Mouse (Mus musculus) liver, postnatal 0 days (tissue): ENCODE measurements around the gene Unc119. TPM values are rescaled to one million over a fixed set of nuclear protein-coding genes. Genes with fewer than 3 reads are reported as not detected.

Experiments used
- ATAC-seq: fragments of 200-750 bp; cut with Nextera tagmentation; 2 replicates; pipeline ENCODE4 v1.8.0; 2017; ENCODE audit warnings: mild to moderate bottlenecking, moderate library complexity
- DNase-seq: peaks from one replicate; pipeline ENCODE4 v3.0.0-alpha.2; 2016
- H3K27ac ChIP-seq: fragments of 300-500 bp; sonication (generic); 2 replicates; pipeline ENCODE4 v1.5.1; 2014; ENCODE audit warnings: antibody characterized with exemption, moderate library complexity, mild to moderate bottlenecking, low read depth
- H3K27me3 ChIP-seq: fragments of 300-500 bp; sonication (generic); 2 replicates; pipeline ENCODE4 v1.6.1; 2014; ENCODE audit warnings: low read length, control low read depth, mixed read lengths; ENCODE audit not compliant: insufficient read depth
- H3K36me3 ChIP-seq: fragments of 300-500 bp; sonication (generic); replicated peaks from 2 replicates; pipeline ENCODE4 v1.6.1; 2014; ENCODE audit warnings: mild to moderate bottlenecking, control low read depth, low read length, moderate library complexity, mixed read lengths; ENCODE audit not compliant: insufficient read depth
- H3K4me1 ChIP-seq: fragments of 300-500 bp; sonication (generic); 2 replicates; pipeline ENCODE4 v1.6.1; 2014; ENCODE audit warnings: antibody characterized with exemption, mild to moderate bottlenecking, control low read depth; ENCODE audit not compliant: insufficient read depth
- H3K4me2 ChIP-seq: fragments of 300-500 bp; sonication (generic); 2 replicates; pipeline ENCODE4 v1.6.1; 2014; ENCODE audit warnings: low read depth, mild to moderate bottlenecking, low read length, moderate library complexity, mixed read lengths
- H3K4me3 ChIP-seq: fragments of 300-500 bp; sonication (generic); 2 replicates; pipeline ENCODE4 v1.5.1; 2014; ENCODE audit warnings: low read depth, low read length
- H3K9ac ChIP-seq: fragments of 300-500 bp; sonication (generic); replicated peaks from 2 replicates; pipeline ENCODE4 v1.6.1; 2014; ENCODE audit warnings: mild to moderate bottlenecking, moderate library complexity
- H3K9me3 ChIP-seq: fragments of 300-500 bp; sonication (generic); 2 replicates; pipeline ENCODE4 v1.6.1; 2016; ENCODE audit warnings: mild to moderate bottlenecking, control low read depth, low read length, mixed read lengths
- CTCF ChIP-seq: sonication (generic); IDR thresholded peaks from 2 replicates; pipeline ENCODE4 v1.5.1; 2016; ENCODE audit warnings: antibody characterized with exemption, low read depth
- EP300 ChIP-seq: IDR thresholded peaks from 2 replicates; pipeline ENCODE4 v1.6.1; 2016; ENCODE audit warnings: antibody characterized with exemption, low read depth, mild to moderate bottlenecking
- WGBS: fragments of 180-500 bp; shearing (Covaris S2); extraction: QIAGEN DNeasy Blood & Tissue Kit; methylation state at CpG from one replicate; pipeline ENCODE4 v1.1.7; 2014; ENCODE audit not compliant: insufficient replicate concordance; 5-methylcytosine and 5-hydroxymethylcytosine counted together
- polyA plus RNA-seq: library from polyadenylated mRNA; unstranded; fragments of >200 nt; fragmentation: Nextera tagmentation; extraction: Ambion mirVana; gene quantifications from 2 replicates; pipeline ENCODE4 v1.2.1, GENCODE M21; 2015

Unc119 gene
- polyA plus RNA-seq, 1 experiment from 2014 or later, result 63.7 TPM

DNA sequence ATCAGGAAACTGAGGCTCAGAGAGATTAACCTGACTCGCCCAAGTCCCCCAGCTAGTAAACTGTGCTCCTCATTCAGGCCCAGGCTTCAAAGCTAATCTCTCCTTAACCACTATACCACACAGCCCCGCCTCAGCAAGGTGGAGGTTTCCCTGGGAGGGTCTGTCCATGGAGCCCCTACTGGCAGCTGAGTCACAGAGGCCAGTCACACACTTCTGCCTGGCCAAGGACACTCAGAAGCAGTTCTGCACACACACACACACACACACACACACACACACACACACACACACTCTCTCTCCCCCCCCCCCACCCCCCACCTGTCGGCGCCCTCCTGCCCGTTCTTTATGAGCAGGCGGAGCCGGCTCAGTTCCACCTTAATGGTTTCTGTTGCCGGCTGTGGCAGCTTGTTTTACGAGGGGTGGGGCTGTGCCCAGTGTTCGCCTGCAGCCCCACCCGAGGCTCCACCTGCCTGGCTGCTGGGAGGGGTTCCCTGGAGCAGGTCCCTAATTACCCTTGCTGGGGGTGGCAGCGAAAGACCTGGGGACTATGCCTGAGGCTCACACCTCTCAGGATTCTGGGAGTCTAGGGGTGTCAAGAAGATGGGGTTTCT, 34.4 kb downstream of the Unc119 start:
- Histone ChIP-seq H3K27me3 (0 out of 2 replicates have a peak, but pooled peaks cover 5% of the 10 kb centered on the region), H3K36me3 (no peaks in the 10 kb centered on the region), H3K9ac (no peak overlapping the region), H3K4me2 (no peak overlapping the region), H3K27ac (no peak overlapping the region), H3K4me3 (no peak overlapping the region), H3K4me1 (peaks cover 3% of the 10 kb centered on the region), H3K9me3 (no peaks in the 10 kb centered on the region)
- no peak for ATAC-seq
- TF ChIP-seq EP300, result no peak
- no peak for TF ChIP-seq CTCF
- no peak for DNase-seq
- WGBS, result 40% methylated on average over 11 of the region's 12 CpGs

- no peaks in the 10 kb centered on the region for H3K36me3 ChIP-seq
- WGBS, result 70% methylated on average over 4 of the region's 4 CpGs
- no peak overlapping the region for H3K9ac ChIP-seq
- H3K4me3 ChIP-seq, result no peak overlapping the region
- no peaks in the 10 kb centered on the region; the same call in 1 of the 2 replicates for H3K4me1 ChIP-seq
- ATAC-seq, result no peak
- TF ChIP-seq CTCF, result no peak
- no peak for TF ChIP-seq EP300
- no peak overlapping the region for H3K27ac ChIP-seq
- H3K27me3 ChIP-seq, result 0 out of 2 replicates have a peak, but pooled peaks cover 5% of the 10 kb centered on the region
- no peak for DNase-seq
- no peak overlapping the region for H3K4me2 ChIP-seq
- no peaks in the 10 kb centered on the region for H3K9me3 ChIP-seq
These were observed 37.1 kb downstream of the Unc119 start for GRCm38 (mm10) chr11:78380351-78380750.

DNA sequence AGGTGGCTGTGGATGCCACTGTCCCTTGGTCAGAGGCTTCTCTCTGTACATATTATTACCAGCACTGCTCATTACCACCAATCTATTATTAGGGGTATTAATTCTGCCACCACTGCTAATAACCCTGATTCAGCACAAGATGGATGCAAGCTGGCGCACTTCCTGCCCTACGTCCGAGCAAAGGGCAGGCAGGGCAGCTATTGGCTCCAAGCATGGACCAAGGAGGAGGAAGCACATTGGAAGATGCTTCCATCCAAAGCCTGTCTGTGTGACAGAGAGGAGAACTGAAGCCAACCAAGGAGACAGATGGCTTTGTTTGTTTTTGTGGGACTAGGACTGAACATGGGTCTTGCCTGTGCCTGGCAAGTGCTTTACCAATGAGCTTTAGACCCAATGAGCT, 37.7 kb downstream of the Unc119 start:
- TF ChIP-seq CTCF (no peak), EP300 (no peak)
- Histone ChIP-seq H3K9ac (no peak overlapping the region), H3K4me3 (no peak overlapping the region), H3K9me3 (no peaks in the 10 kb centered on the region), H3K27ac (no peak overlapping the region), H3K4me2 (no peak overlapping the region), H3K36me3 (no peaks in the 10 kb centered on the region), H3K27me3 (0 out of 2 replicates have a peak, but pooled peaks cover 5% of the 10 kb centered on the region), H3K4me1 (no peaks in the 10 kb centered on the region; the same call in 1 of the 2 replicates)
- ATAC-seq, result no peak
- no peak for DNase-seq
- 75% methylated on average over 3 of the region's 3 CpGs for WGBS

DNA sequence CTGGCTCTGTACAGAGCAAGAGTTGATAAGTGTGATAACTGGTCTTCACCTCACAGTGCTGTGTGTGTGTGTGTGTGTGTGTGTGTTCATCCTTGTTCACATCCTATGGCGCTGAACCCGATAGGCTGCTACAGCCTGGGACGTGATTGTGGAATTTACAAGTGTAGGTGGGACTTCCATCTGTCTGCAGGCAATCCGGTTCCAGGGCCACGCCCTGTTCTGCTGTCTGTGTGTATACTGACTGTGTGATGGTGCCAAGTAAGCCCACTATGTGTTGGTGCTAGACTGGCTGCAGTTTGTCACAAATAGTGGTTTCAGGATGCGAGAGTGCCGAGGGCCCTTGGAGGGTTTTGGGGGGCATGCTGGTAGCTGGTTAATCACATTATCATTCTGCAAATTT, 39.0 kb downstream of the Unc119 start:
- H3K27ac ChIP-seq, result no peak overlapping the region
- no peak overlapping the region for H3K4me3 ChIP-seq
- H3K36me3 ChIP-seq, result no peaks in the 10 kb centered on the region
- no peak for DNase-seq
- no peaks in the 10 kb centered on the region for H3K9me3 ChIP-seq
- H3K9ac ChIP-seq, result no peak overlapping the region
- H3K27me3 ChIP-seq, result 0 out of 2 replicates have a peak, but pooled peaks cover 5% of the 10 kb centered on the region
- TF ChIP-seq EP300, result no peak
- TF ChIP-seq CTCF, result no peak
- H3K4me1 ChIP-seq, result no peaks in the 10 kb centered on the region
- no peak overlapping the region for H3K4me2 ChIP-seq
- WGBS, result 80% methylated on average over 7 of the region's 7 CpGs
- ATAC-seq, result no peak

DNA sequence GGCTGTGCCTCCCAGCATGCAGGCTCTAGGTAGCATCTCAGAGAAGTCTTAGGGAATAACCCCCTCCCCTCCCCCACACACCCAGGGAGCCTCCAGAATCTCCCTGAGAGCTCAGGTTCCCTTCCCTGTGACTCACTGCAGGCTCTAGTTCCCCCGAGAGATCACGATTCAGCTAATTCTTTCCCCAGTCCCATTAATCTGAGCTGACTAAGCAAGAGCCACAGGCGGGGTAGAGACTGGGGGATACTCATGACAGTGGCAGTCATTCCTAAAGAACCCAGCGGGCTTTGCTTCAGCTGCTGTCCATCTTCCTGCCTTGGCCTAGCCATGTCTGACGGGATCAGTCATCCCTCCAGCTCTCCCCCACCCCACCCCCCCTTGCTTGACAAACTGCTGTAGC, 39.4 kb downstream of the Unc119 start:
- 0 out of 2 replicates have a peak, but pooled peaks cover 5% of the 10 kb centered on the region for H3K27me3 ChIP-seq
- no peak overlapping the region for H3K4me3 ChIP-seq
- WGBS, result 61% methylated on average over 5 of the region's 5 CpGs
- no peak overlapping the region for H3K9ac ChIP-seq
- H3K36me3 ChIP-seq, result no peaks in the 10 kb centered on the region
- no peak overlapping the region for H3K4me2 ChIP-seq
- H3K27ac ChIP-seq, result no peak overlapping the region
- DNase-seq (no peak), ATAC-seq (no peak)
- no peak for TF ChIP-seq EP300
- TF ChIP-seq CTCF, result no peak
- H3K4me1 ChIP-seq, result no peaks in the 10 kb centered on the region
- no peaks in the 10 kb centered on the region for H3K9me3 ChIP-seq

DNA sequence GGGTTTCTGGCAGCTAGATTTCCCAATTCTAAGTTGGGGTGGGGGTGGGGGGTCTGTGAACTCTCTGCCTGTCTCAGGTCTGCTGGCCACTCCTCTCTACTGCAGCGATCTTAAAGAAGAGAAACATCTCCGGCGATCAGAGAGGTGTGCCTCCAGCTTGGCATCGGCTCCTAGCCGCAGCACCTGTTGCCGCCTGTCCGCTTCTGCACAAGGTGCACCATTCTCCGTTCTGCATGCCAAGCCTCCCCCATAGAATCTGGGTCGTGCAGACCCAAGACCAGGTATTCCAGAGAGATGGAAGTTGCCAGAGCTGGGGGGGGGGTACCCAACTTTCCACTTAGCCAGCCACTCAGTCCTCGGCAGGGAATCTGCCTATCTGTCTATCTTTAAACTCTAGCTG, 42.5 kb downstream of the Unc119 start:
- Histone ChIP-seq H3K27ac (no peak overlapping the region), H3K4me3 (no peak overlapping the region), H3K4me1 (no peaks in the 10 kb centered on the region), H3K9ac (no peak overlapping the region), H3K27me3 (no peaks in the 10 kb centered on the region), H3K4me2 (no peak overlapping the region), H3K9me3 (no peaks in the 10 kb centered on the region), H3K36me3 (no peaks in the 10 kb centered on the region)
- ATAC-seq, result no peak
- TF ChIP-seq EP300 (no peak), CTCF (no peak)
- no peak for DNase-seq
- WGBS, result 83% methylated on average over 10 of the region's 10 CpGs
